Mouse (Mus musculus) liver, embryonic 14.5 days (tissue): ENCODE measurements around the gene Rfx8.

Experiments used
- CTCF ChIP-seq: IDR thresholded peaks from 2 replicates; pipeline ENCODE4 v1.5.1; 2016; ENCODE audit warnings: antibody characterized with exemption, low read depth, control low read depth
- EP300 ChIP-seq: IDR thresholded peaks from 2 replicates; pipeline ENCODE4 v1.6.1; 2016; ENCODE audit warnings: antibody characterized with exemption, low read depth

DNA sequence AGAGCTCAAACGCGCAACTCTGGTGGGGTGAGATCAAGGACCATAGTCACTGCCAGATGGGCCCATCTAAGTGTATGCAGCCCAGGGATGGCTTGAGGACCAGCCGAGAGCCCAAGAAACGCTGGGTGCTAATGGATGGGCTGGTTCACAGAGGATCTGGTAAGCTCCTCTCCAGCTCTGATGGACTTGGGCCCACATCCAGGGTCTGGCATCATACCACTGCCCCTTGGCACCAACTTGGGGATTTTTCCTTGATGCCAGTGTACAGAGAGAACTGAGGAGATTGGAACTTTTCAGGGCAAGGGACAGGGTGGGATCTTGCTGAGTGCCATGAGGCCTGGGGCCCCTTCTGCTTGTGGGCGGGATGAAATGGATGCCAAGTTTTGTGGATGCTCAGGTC is 39.2 kb downstream of the Rfx8 start:
- TF ChIP-seq CTCF = no peak
- no peak for TF ChIP-seq EP300
